Mouse (Mus musculus): ENCODE results near the gene Eef1a1.

DNA sequence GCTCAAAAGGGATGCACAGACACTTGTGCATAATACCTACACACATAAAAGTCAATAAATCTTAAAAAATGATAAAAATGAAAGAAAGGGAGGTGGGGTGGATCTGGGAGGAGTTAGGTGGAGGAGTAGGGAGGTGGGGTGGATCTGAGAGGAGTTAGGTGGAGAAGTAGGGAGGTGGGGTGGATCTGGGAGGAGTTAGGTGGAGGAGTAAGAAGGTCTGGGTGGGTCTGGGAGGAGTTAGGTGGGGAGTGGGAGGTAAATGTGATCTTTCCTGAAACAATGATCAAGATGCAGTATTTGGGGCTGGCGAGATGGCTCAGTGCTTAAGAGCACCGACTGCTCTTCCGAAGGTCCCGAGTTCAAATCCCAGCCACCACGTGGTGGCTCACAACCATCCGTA is 16.3 kb upstream of the Eef1a1 start:
- TF ChIP-seq POLR2A (IDR thresholded peaks at IDR 0.05; ENCODE audit: insufficient read depth, low read depth, low read length) (no peak), CTCF (IDR thresholded peaks at IDR 0.05) (no peak)
